Mouse (Mus musculus) kidney, adult 8-10 months (tissue): ENCODE measurements at regions not wholly inside any gene's neighbourhood (a gene's known extent, or its start where the extent isn't known, plus 50 kb on each side); places are given as distances from the start of the nearest gene placed in this dataset.
A peak's percentile ranks its signal among the peaks of the same experiment; 100 is the strongest.

Source experiments
- DNase-seq, 2 experiments: peaks; one replicate each; pipeline ENCODE4 v3.0.0; 2022

- DNase-seq = peak; percentile 65 to 68
Observed at GRCm38 (mm10) chr1:112947551-112948310, 1083.0 kb upstream of the Dsel start.
